ENCODE assay signal across 16 mouse cellular contexts in genomic region chr7:80435594-80435993, GRCm38 (mm10). TPM values are rescaled to one million over a fixed set of nuclear protein-coding genes. Genes with fewer than 3 reads are reported as not detected.
DNase-seq lines count a peak whose midpoint lies in the region; ATAC-seq and TF ChIP-seq lines count a peak whose summit lies in the region.
"Had no signal": no experiment of that assay in that cellular context is flagged by ENCODE, and none has a peak within 500 bp of the region (broad histone marks: within the 10 kb centered on the region; RNA-seq: fewer than 3 reads in every experiment).

No protein-coding gene starts in this region.

- H3K27me3 ChIP-seq in heart, embryonic 13.5 days (replicated peaks), result no peaks in the 10 kb centered on the region
- H3K27me3 ChIP-seq in MEL (ENCODE audit: control insufficient read depth in 1 of 2, insufficient read depth in 2 of 2, low read length in 2 of 2), result no peaks in the 10 kb centered on the region
- H3K27me3 ChIP-seq in intestine, embryonic 16.5 days (replicated peaks; ENCODE audit: control insufficient read depth, insufficient read depth, low read length), result no peaks in the 10 kb centered on the region
- H3K27me3 ChIP-seq: hindbrain, embryonic 12.5 days; limb, embryonic 15.5 days; neural tube, embryonic 13.5 days had no signal

- H3K9me3 ChIP-seq in heart, embryonic 13.5 days, result no peaks in the 10 kb centered on the region
- no peaks in the 10 kb centered on the region for H3K9me3 ChIP-seq in MEL (replicated peaks; ENCODE audit: insufficient read depth, low read length)
- no peaks in the 10 kb centered on the region for H3K9me3 ChIP-seq in intestine, embryonic 16.5 days (ENCODE audit: control insufficient read depth, low read length)
- H3K9me3 ChIP-seq: hindbrain, embryonic 12.5 days; limb, embryonic 15.5 days; neural tube, embryonic 13.5 days had no signal

- no peaks in the 10 kb centered on the region for H3K79me2 ChIP-seq in MEL (ENCODE audit: control insufficient read depth, insufficient read depth, low read length, poor library complexity)

- no peak for TF ChIP-seq RAD21 in MEL (IDR thresholded peaks at IDR 0.05; ENCODE audit: low read depth, low read length)

- H3K4me1 ChIP-seq in heart, embryonic 13.5 days, result peaks cover 48% of the 10 kb centered on the region
- peaks cover 14 to 31% of the 10 kb centered on the region in 2 experiments for H3K4me1 ChIP-seq in MEL (ENCODE audit: control insufficient read depth in 1 of 2, insufficient read depth in 2 of 2, low read length in 2 of 2)
- H3K4me1 ChIP-seq in intestine, embryonic 16.5 days (ENCODE audit: control insufficient read depth, insufficient read depth, low read length), result no peaks in the 10 kb centered on the region

- TF ChIP-seq POLR2A in MEL (IDR thresholded peaks at IDR 0.05; ENCODE audit: control insufficient read depth in 1 of 2, insufficient read depth in 1 of 2, low read depth in 1 of 2, low read length in 2 of 2, poor library complexity in 1 of 2), result no peak

- no peaks in the 10 kb centered on the region for H3K36me3 ChIP-seq in heart, embryonic 13.5 days
- H3K36me3 ChIP-seq in MEL (ENCODE audit: control insufficient read depth in 1 of 2, insufficient read depth in 2 of 2, low read length in 2 of 2), result peaks cover 0 to 18% of the 10 kb centered on the region in 2 experiments; a peak in 2 of 4 replicates
- no peaks in the 10 kb centered on the region for H3K36me3 ChIP-seq in intestine, embryonic 16.5 days (ENCODE audit: control insufficient read depth, insufficient read depth, low read length)
- H3K36me3 ChIP-seq: hindbrain, embryonic 12.5 days; limb, embryonic 15.5 days; neural tube, embryonic 13.5 days had no signal

- no peak overlapping the region for H3K4me2 ChIP-seq in heart, embryonic 13.5 days
- no peak overlapping the region for H3K4me2 ChIP-seq in intestine, embryonic 16.5 days (ENCODE audit: low read depth, low read length)
- H3K4me2 ChIP-seq: hindbrain, embryonic 12.5 days; limb, embryonic 15.5 days; lung, embryonic 14.5 days; neural tube, embryonic 13.5 days had no signal

- no peak for TF ChIP-seq CTCF in MEL (IDR thresholded peaks at IDR 0.05 in 2 of 3, conservative IDR thresholded peaks at IDR 0.05 in 1 of 3; ENCODE audit: control insufficient read depth in 1 of 3, insufficient read depth in 1 of 3, low read depth in 2 of 3, low read length in 3 of 3, poor library complexity in 1 of 3, severe bottlenecking in 1 of 3)

- intact Hi-C loops in heart, postnatal 36 days (cut with DNase I), result no loop called here

- H3K9ac ChIP-seq in heart, embryonic 13.5 days, result no peak overlapping the region
- no peak overlapping the region for H3K9ac ChIP-seq in MEL (ENCODE audit: control insufficient read depth, low read depth, low read length, poor library complexity, severe bottlenecking)
- no peak overlapping the region for H3K9ac ChIP-seq in intestine, embryonic 16.5 days (ENCODE audit: low read depth, low read length)
- H3K9ac ChIP-seq: hindbrain, embryonic 12.5 days; limb, embryonic 15.5 days; lung, embryonic 14.5 days; neural tube, embryonic 13.5 days had no signal

- no peak overlapping the region for H3K4me3 ChIP-seq in heart, embryonic 13.5 days
- H3K4me3 ChIP-seq in MEL (ENCODE audit: control insufficient read depth in 1 of 2, insufficient read depth in 1 of 2, low read depth in 2 of 2, low read length in 2 of 2), result no peak overlapping the region
- H3K4me3 ChIP-seq in intestine, embryonic 16.5 days (ENCODE audit: low read length), result no peak overlapping the region
- H3K4me3 ChIP-seq: hindbrain, embryonic 12.5 days; limb, embryonic 15.5 days; neural tube, embryonic 13.5 days had no signal

- WGBS in heart, embryonic 13.5 days, result 40% methylated on average over 3 of the region's 3 CpGs
- WGBS in intestine, embryonic 16.5 days, result 48% methylated on average over 3 of the region's 3 CpGs

- peak in 1 of 2 experiments; percentile 14; a peak in 1 of 4 replicates for TF ChIP-seq EP300 in MEL (IDR thresholded peaks at IDR 0.05; ENCODE audit: low read depth in 1 of 2, low read length in 2 of 2)

- ATAC-seq in heart, embryonic 13.5 days (ENCODE audit: extremely low read depth, insufficient number of reproducible peaks, low FRiP score, low TSS enrichment), result no peak
- peak; percentile 50; the same call in 1 of the 2 replicates for ATAC-seq in intestine, embryonic 16.5 days

- peak overlapping the region; percentile 56; the same call in 1 of the 2 replicates for H3K27ac ChIP-seq in heart, embryonic 13.5 days (replicated peaks)
- H3K27ac ChIP-seq in MEL (ENCODE audit: control insufficient read depth, low read depth, low read length), result 0 out of 2 replicates have a peak overlapping the region, but pooled peaks have one; percentile 2
- no peak overlapping the region for H3K27ac ChIP-seq in intestine, embryonic 16.5 days (ENCODE audit: low read length)
- H3K27ac ChIP-seq: hindbrain, embryonic 12.5 days; kidney, postnatal 0 days; limb, embryonic 15.5 days; neural tube, embryonic 13.5 days had no signal

- DNase-seq in heart, postnatal 36 days, result no peak
- peak; percentile 93 for DNase-seq in 416B (ENCODE audit: low read depth)
- DNase-seq in MEL (ENCODE audit: low read depth, low spot score), result peak; percentile 57
- no peak for DNase-seq in cerebellum, adult 9-10 months
- no peak for DNase-seq in right cerebral cortex, postnatal 10 days (ENCODE audit: low spot score in 2 of 2)
- DNase-seq: cerebellum, adult 11 months; cerebellum, postnatal 36 days; gastrocnemius, postnatal 36 days; layer of hippocampus, adult 9-11 months; lung, embryonic 14.5 days had no signal

TF ChIP-seq in MEL, 35 proteins besides CTCF, POLR2A, EP300 and RAD21:
- TF ChIP-seq MYC (IDR thresholded peaks at IDR 0.05; ENCODE audit: low read depth, low read length) (no peak), GATA1 (IDR thresholded peaks at IDR 0.05; ENCODE audit: low read depth, low read length) (peak; percentile 31; the same call in 1 of the 2 replicates), ETS1 (IDR thresholded peaks at IDR 0.05; ENCODE audit: low read depth, low read length) (0 out of 2 replicates have a peak, but pooled peaks have one; percentile 6), MAX (IDR thresholded peaks at IDR 0.05; ENCODE audit: low read length) (no peak)

RNA-seq across cellular contexts. Expression of gene Furin, which starts 30.4 kb away (rescaled TPM):
- 14.2 and 14.8 TPM in 2 replicates for polyA plus RNA-seq in heart, embryonic 13.5 days (2015; fragmentation: Nextera tagmentation; extraction: Ambion mirVana)
- 100 to 1,000 TPM; 111 to 120 TPM for total RNA-seq in heart, postnatal 36 days (2021)
- total RNA-seq in MEL (2012; rRNA removed), result 11.6 and 13.7 TPM in 2 replicates
- polyA plus RNA-seq in MEL (2012; ENCODE audit: insufficient read depth in 1 of 2, insufficient read length in 2 of 2, low read depth in 1 of 2, low replicate concordance in 2 of 2, missing spikeins in 1 of 2), result 10 to 100 TPM in 1 of 2 experiments, not detected in 1; 32.3 TPM
- 7.8 and 9.7 TPM in 2 replicates for polyA plus RNA-seq in intestine, embryonic 16.5 days (2015; fragmentation: Nextera tagmentation; extraction: Ambion mirVana)

RNA-seq across cellular contexts. Expression of gene Fes, which starts 47.8 kb away (rescaled TPM):
- 10.7 and 10.8 TPM in 2 replicates for polyA plus RNA-seq in heart, embryonic 13.5 days (2015; fragmentation: Nextera tagmentation; extraction: Ambion mirVana)
- total RNA-seq in heart, postnatal 36 days (2021), result 10 to 100 TPM in 1 of 2 experiments, 1 to 10 TPM in 1; 6.9 to 16.0 TPM
- total RNA-seq in MEL (2012; rRNA removed), result 1.3 and 2.7 TPM in 2 replicates
- 1 to 10 TPM in 1 of 2 experiments, not detected in 1; 6.6 TPM for polyA plus RNA-seq in MEL (2012; ENCODE audit: insufficient read depth in 1 of 2, insufficient read length in 2 of 2, low read depth in 1 of 2, low replicate concordance in 2 of 2, missing spikeins in 1 of 2)
- 10.9 and 11.6 TPM in 2 replicates for polyA plus RNA-seq in intestine, embryonic 16.5 days (2015; fragmentation: Nextera tagmentation; extraction: Ambion mirVana)

Comparison
In these comparisons a context has a peak if more than half of its experiments do, and no peak if none do; other contexts are left out.
1. DNase-seq: peak in 416B (single experiment) and MEL (single experiment); none in heart, postnatal 36 days (0 of 2), cerebellum, adult 9-10 months (single experiment) and right cerebral cortex, postnatal 10 days (0 of 2).